Mouse (Mus musculus): ENCODE data around the gene Pbx1. TPM values are rescaled to one million over a fixed set of nuclear protein-coding genes. Genes with fewer than 3 reads are reported as not detected.

The Pbx1 gene
- polyA plus RNA-seq, 1 experiment, result 56.8 TPM

DNA sequence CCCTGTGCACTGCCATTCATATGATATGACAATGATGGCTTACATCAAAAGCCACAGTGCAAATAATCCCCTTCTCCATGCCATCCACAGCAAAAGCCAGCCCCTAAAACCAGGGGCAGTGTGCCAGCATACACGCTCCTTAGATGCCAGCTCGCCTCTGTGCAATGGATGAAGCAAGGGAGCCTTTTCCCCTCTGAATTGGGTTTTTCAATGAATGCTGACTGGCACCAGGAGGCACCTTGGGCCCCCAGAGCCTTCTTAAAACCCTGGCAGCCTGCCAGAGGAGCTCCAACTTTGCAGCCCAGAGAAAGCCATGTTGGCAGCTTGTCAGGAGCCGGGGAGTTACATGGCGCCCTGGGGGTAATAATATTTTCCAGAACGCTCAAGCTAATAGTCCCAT lies 186.5 kb downstream of the Pbx1 start:
- Histone ChIP-seq H3K4me3 (replicated peaks; ENCODE audit: extremely low read depth, low read depth, low read length) (no peak overlapping the region), H3K4me1 (ENCODE audit: control insufficient read depth, insufficient read depth, low read length) (peaks cover 15% of the 10 kb centered on the region)
- TF ChIP-seq POLR2A (IDR thresholded peaks at IDR 0.05; ENCODE audit: borderline replicate concordance, extremely low read depth, low read depth, low read length), result no peak
- TF ChIP-seq CTCF (IDR thresholded peaks at IDR 0.05; ENCODE audit: insufficient read depth, low read length), result no peak
- DNase-seq, result no peak
- WGBS, result 74% methylated on average over 5 of the region's 5 CpGs

GRCm38 (mm10) chr1:168243759-168244158 lies 188.3 kb downstream of the Pbx1 start:
- no peak for DNase-seq

GRCm38 (mm10) chr1:168243068-168243467 lies 189.0 kb downstream of the Pbx1 start:
- WGBS, result 83% methylated on average over 7 of the region's 7 CpGs
- Histone ChIP-seq H3K4me3 (replicated peaks; ENCODE audit: extremely low read depth, low read depth, low read length) (no peak overlapping the region), H3K4me1 (ENCODE audit: control insufficient read depth, insufficient read depth, low read length) (peaks cover 15% of the 10 kb centered on the region)
- no peak for DNase-seq
- TF ChIP-seq POLR2A (IDR thresholded peaks at IDR 0.05; ENCODE audit: borderline replicate concordance, extremely low read depth, low read depth, low read length), result no peak
- no peak for TF ChIP-seq CTCF (IDR thresholded peaks at IDR 0.05; ENCODE audit: insufficient read depth, low read length)

More at GRCm38 (mm10) chr1:168243759-168244158, 188.3 kb downstream of the Pbx1 start:
- peaks cover 15% of the 10 kb centered on the region for H3K4me1 ChIP-seq (ENCODE audit: control insufficient read depth, insufficient read depth, low read length)
- no peak overlapping the region for H3K4me3 ChIP-seq (replicated peaks; ENCODE audit: extremely low read depth, low read depth, low read length)
- TF ChIP-seq POLR2A (IDR thresholded peaks at IDR 0.05; ENCODE audit: borderline replicate concordance, extremely low read depth, low read depth, low read length) (no peak), CTCF (IDR thresholded peaks at IDR 0.05; ENCODE audit: insufficient read depth, low read length) (no peak)
- 78% methylated on average over 12 of the region's 12 CpGs for WGBS

DNA sequence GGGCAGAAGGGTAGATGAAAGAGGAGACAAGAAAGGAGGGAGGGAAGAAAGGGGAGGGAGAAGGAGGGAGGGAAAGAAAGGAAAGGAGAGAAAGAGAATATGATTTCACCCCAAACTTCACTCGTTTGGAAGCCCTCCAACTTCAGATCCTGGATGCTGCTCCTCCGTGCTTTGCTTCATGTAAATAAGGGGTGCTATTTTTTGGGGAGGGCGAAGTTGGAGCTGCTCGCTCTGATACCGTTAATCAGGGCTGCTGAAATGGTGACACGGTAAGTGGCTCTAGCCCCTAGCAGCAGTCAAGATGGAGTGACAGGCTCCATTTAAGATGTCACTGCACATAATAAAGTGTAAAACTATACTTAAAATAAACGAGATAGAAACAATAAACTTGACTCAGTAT lies 190.8 kb downstream of the Pbx1 start:
- TF ChIP-seq CTCF (IDR thresholded peaks at IDR 0.05; ENCODE audit: insufficient read depth, low read length) (no peak), POLR2A (IDR thresholded peaks at IDR 0.05; ENCODE audit: borderline replicate concordance, extremely low read depth, low read depth, low read length) (no peak)
- peaks cover 11% of the 10 kb centered on the region for H3K4me1 ChIP-seq (ENCODE audit: control insufficient read depth, insufficient read depth, low read length)
- H3K4me3 ChIP-seq (replicated peaks; ENCODE audit: extremely low read depth, low read depth, low read length), result no peak overlapping the region
- 45% methylated on average over 7 of the region's 7 CpGs for WGBS
- DNase-seq, result no peak

GRCm38 (mm10) chr1:168240846-168241245 lies 191.2 kb downstream of the Pbx1 start:
- no peak for TF ChIP-seq CTCF (IDR thresholded peaks at IDR 0.05; ENCODE audit: insufficient read depth, low read length)
- TF ChIP-seq POLR2A (IDR thresholded peaks at IDR 0.05; ENCODE audit: borderline replicate concordance, extremely low read depth, low read depth, low read length), result no peak
- no peak for DNase-seq
- H3K4me3 ChIP-seq (replicated peaks; ENCODE audit: extremely low read depth, low read depth, low read length), result no peak overlapping the region
- H3K4me1 ChIP-seq (ENCODE audit: control insufficient read depth, insufficient read depth, low read length), result peaks cover 11% of the 10 kb centered on the region
- 69% methylated on average over 7 of the region's 7 CpGs for WGBS

DNA sequence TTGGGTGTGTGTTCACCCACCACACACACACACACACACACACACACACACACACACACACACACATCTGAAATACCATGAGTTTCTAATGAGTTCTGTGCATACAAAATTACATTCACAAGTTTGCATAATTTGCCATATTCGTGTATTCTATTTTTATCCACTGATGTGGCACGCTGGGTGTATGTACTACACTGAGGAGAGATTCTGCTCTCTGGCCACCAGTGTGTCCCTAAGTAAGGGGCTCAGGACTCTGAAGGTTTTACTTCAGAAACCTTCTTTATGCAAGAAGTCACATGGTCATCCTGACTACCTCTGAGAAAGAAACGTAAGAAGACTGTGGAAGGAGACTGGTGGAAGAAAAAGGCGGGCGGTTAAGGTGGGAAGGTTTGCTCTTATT lies 191.7 kb downstream of the Pbx1 start:
- WGBS, result 77% methylated on average over 5 of the region's 5 CpGs
- DNase-seq, result no peak
- TF ChIP-seq POLR2A (IDR thresholded peaks at IDR 0.05; ENCODE audit: borderline replicate concordance, extremely low read depth, low read depth, low read length) (no peak), CTCF (IDR thresholded peaks at IDR 0.05; ENCODE audit: insufficient read depth, low read length) (no peak)
- Histone ChIP-seq H3K4me3 (replicated peaks; ENCODE audit: extremely low read depth, low read depth, low read length) (no peak overlapping the region), H3K4me1 (ENCODE audit: control insufficient read depth, insufficient read depth, low read length) (peaks cover 11% of the 10 kb centered on the region)

- 91% methylated on average over 5 of the region's 5 CpGs for WGBS
- no peak overlapping the region for H3K4me3 ChIP-seq (replicated peaks; ENCODE audit: extremely low read depth, low read depth, low read length)
- TF ChIP-seq CTCF (IDR thresholded peaks at IDR 0.05; ENCODE audit: insufficient read depth, low read length) (no peak), POLR2A (IDR thresholded peaks at IDR 0.05; ENCODE audit: borderline replicate concordance, extremely low read depth, low read depth, low read length) (no peak)
- no peak for DNase-seq
- H3K4me1 ChIP-seq (ENCODE audit: control insufficient read depth, insufficient read depth, low read length), result peaks cover 18% of the 10 kb centered on the region
Measured at GRCm38 (mm10) chr1:168236101-168236500, 196.0 kb downstream of the Pbx1 start.

DNA sequence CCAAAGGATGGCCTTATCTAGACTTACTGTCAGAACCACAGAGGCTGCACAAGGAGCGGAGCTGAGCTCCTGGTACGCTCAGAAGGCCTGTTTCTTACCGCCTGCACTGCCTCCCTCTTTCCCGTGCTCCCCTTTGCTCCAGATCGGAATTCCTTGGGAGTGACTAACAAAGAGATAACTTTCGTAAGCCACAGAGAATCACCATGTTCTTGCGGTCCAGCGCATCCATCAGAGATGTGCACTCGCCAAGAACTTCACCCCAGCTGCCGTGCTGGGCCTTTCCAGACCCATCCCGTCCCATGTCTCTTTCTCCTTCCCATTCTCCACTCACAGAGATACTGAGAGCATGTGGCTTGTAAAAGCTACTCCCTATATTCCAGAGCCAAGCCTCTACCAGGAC lies 197.7 kb downstream of the Pbx1 start:
- no peak for TF ChIP-seq CTCF (IDR thresholded peaks at IDR 0.05; ENCODE audit: insufficient read depth, low read length)
- TF ChIP-seq POLR2A (IDR thresholded peaks at IDR 0.05; ENCODE audit: borderline replicate concordance, extremely low read depth, low read depth, low read length), result no peak

DNA sequence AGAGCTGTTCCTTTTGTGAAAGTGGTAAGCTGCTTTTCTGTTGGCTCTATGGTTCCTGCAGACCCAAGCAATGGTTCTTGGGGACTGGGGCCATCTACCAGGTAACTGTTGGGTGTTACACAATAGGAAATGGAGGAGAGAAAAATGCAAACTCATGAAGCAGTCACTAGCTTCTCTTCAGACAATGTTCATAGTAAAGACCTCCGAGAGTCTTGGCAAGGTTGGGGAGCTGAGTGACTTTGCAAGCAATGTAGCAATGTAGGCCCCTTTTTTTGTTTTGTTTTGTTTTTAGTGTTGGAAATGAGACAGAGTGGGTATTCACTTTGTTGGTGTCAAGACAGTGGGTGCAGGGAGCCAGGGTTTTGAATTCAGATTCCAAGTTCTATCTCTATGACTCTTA lies 198.9 kb downstream of the Pbx1 start:
- Histone ChIP-seq H3K4me1 (ENCODE audit: control insufficient read depth, insufficient read depth, low read length) (peaks cover 23% of the 10 kb centered on the region), H3K4me3 (replicated peaks; ENCODE audit: extremely low read depth, low read depth, low read length) (no peak overlapping the region)
- DNase-seq, result no peak
- 78% methylated on average over 1 of the region's 1 CpGs for WGBS
- no peak for TF ChIP-seq POLR2A (IDR thresholded peaks at IDR 0.05; ENCODE audit: borderline replicate concordance, extremely low read depth, low read depth, low read length)
- TF ChIP-seq CTCF (IDR thresholded peaks at IDR 0.05; ENCODE audit: insufficient read depth, low read length), result no peak

More for the DNA sequence above, 197.7 kb downstream of the Pbx1 start:
- WGBS, result 81% methylated on average over 11 of the region's 11 CpGs
- Histone ChIP-seq H3K4me1 (ENCODE audit: control insufficient read depth, insufficient read depth, low read length) (peaks cover 23% of the 10 kb centered on the region), H3K4me3 (replicated peaks; ENCODE audit: extremely low read depth, low read depth, low read length) (no peak overlapping the region)
- no peak for DNase-seq

DNA sequence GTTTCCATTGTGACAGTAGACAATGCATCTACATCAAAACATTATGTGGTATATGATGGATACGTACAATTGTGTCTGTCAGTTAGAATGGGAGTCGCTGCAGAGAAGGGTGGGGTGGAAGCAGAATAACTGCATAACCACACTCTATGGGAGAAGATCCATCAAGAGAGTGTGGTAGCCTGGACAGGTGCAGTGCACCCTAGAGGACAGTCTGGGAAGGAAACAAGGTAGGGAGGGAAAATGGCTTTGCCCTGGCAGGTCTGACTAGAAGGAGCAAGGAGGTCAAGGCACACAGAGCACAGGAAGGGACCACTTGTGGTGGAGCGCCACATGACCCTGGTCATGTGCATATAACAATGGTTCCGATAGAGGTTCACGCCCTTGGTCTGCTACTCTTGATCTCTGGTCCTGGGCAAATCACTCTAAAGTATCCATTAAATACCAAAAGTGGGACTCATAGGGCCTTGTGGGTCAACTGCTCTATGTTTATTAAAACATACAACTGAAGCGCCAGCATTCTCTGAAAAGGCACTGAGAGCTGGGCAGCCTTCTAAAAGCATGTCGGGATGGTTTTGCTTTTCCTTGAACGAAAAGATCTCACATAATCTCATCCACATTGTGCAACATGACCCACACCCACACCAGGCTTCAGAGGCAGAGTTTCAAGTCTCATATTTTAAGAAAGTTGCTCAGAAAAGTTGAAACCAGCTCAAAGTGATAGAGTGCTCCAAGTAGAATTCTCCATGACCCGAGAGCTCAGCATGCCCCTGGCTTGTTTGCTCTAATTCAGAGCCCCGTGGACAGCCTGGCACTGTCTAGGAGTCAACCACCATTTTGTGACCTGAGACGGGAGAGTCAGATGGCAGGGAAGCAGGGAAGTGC lies 200.3 kb downstream of the Pbx1 start:
- DNase-seq, result no peak

More for the DNA sequence above, 200.3 kb downstream of the Pbx1 start:
- H3K4me3 ChIP-seq (replicated peaks; ENCODE audit: extremely low read depth, low read depth, low read length), result no peak overlapping the region
- H3K4me1 ChIP-seq (ENCODE audit: control insufficient read depth, insufficient read depth, low read length), result peaks cover 21% of the 10 kb centered on the region
- WGBS, result 76% methylated on average over 11 of the region's 11 CpGs
- TF ChIP-seq CTCF (IDR thresholded peaks at IDR 0.05; ENCODE audit: insufficient read depth, low read length), result no peak
- TF ChIP-seq POLR2A (IDR thresholded peaks at IDR 0.05; ENCODE audit: borderline replicate concordance, extremely low read depth, low read depth, low read length), result no peak

Measured in lung, adult 2 months (tissue).